Mouse (Mus musculus): Measurements from ENCODE around the gene Celsr2.

Gene Celsr2

DNA sequence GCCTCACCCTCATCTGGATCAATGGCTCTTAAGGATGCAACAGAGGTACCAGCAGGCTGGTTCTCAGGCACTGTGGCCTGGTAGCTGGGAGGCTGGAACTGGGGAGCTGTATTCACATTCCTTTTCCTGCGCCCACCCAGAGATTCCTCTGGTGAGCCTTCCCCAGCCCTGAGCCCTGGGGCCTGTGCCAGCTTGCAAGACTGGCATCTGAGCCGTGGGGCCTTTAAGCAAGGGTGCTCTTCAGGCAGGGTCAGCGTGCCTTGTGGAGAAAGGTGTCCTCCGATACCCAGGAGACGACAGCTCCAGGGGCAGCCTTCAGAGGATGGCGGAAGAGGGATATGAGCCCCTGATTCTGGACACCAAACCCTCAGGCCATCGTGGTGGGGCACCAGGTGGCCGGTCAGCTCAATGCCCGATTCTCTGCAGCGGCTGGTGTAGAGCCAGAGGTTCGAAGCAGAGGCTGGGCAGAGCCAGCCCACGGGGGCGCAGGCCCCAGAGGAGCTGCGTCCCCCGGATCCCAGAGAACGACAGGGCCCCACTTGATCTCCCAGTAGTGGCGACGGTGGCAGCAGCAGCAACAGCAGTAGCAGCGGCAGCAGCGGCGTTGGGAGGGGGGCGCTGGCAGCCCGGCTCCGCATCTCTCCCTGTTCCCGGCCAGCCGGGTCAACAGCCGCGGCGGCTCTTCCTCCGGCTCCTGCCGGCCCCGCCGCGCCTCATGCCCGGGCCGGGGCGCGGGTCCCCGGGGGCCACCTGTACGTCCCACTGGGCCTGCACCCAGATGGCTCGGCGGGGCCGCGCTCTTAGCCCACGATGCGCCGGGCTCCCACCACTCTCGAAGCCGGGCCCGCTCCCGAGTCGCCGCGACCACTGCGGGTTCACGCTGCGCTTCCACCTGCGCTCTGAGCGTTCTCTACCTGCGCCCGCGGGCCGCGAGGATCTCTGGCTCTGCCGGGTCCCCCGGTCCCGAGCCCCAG is at the start of gene Celsr2:
TSS of gene Celsr2 (minus strand) at position 696 of the 974 bp plus-strand sequence.
- no peak for DNase-seq (ENCODE audit: low read depth)

DNA sequence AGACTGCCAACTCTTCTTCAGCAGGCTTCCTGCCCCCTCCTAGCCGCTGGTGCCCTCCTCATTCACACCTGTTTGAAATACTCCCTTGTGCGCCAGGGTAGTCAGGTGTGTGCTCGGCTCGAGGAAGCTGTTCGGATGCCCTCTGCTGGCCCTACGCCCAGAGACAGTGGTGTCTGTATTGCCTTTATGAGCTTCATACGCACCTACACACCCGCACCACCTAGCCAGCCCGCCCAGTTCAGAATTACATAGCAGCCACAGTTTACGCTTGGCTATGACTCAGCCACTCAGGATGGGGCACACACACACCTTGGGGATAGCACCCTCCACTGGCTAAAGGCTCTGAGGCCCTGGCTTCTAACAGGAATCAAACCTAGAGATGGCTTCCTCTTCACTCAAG is 43.5 kb upstream of the Celsr2 start:
- DNase-seq (ENCODE audit: low read depth), result peak; percentile 82

DNA sequence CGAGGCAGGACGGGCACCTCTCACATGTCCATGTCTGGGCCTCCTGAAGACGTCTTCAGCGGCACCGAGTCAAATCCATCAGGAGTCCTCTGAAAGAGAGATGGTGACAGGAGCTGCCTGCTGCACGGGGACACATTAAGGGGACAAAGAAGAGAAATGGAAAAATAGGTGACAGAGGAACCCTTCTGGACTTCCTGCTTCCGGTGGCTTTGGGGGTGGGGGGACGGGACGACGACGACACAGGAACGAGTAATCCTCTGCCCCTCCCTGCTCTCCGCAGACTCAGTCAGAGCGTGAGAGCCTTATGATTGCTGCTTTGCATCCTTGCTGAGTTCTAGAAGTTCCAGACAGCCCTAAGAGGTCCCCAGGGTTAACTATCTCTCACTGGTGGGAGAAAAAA is 43.0 kb upstream of the Celsr2 start:
- DNase-seq (ENCODE audit: low read depth), result peak; percentile 76

DNA sequence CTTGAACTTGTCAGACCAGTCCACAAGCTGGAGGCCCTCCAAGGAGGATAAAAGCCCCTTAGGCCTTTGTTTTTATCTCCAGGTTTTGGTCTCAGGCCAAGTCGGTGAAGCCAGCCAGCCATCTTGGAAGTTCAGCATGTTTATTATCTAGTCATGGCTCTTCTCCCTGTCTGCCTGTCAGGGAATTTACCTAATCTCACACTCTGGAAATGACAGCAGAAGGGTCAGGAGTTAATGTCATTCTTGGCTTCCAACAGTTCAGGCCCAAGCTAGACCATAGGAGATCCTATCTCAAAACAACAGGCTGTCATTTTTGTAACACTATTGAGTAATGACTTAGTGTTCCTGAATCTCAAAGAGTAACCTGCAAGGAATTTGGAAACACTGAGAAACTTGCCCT is 38.8 kb upstream of the Celsr2 start:
- no peak for DNase-seq (ENCODE audit: low read depth)

DNA sequence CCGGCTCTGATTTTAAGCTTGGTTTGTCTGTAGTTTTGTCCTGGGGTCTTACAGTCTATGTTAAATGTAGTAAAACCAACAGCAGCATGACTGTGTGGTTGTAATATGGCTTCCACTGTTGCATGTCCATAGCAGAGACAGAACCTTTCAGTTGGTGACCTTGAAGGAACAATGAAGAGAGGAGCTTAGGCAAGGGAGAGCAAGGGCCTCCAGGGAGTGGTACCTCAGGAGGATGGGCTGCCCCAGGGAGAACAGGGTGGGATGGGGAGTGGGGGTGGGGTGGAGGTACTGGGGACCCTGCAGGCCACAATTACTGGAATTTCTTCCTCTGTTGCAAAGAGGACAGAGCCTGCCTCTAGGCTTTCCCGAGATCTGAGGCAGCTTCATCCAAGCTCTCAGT is 36.6 kb upstream of the Celsr2 start:
- DNase-seq (ENCODE audit: low read depth), result no peak

DNA sequence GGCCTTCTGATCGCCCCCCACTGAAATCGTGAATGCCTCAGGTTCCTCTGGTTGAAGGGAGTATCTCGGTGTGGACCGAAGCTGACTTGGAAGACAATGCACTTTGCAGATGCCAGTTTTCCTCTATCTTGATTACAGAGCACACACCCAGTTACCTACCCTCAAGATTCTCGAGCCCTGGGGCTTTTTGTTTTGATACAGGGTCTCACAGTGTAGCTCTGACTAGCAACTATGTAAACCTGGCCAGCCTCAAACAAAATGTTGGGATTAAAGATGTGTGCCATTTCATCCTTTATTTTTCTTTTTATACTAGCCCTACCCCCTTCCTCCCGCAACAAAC is 30.0 kb upstream of the Celsr2 start:
- DNase-seq (ENCODE audit: low read depth), result no peak

DNA sequence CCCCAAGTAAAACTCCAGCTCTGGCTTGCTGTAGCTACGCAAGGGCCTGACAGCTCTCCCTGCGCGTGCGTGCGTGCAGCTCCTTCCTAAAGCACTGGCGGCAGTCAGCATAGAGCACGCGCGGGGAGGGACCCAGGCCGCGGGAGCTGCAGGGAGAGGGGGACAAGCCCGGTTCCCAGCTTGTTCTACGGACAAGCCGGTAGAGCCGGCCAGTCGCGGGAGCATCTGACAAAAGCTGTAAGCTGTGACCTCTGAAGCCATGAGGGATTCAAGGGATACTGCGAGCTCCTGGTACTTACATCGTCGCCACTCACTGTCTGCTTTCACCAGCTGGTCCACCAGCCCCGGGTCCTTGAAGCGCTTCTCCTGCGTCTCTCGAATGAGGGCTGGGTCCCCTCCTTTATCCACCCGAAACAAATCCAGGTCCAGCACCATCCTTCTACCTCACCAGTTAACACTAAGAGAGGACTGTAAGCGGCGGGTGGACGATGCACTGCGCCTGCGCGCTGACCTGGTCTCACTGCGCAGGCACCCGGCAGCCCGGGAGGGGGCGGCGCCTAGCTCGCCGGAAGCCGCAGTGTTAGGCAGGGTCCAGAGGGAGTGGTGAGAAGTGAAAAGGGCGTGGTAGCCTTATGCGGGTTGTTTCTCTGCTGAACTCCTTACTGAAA is 29.5 kb upstream of the Celsr2 start, which contains the start of gene Sars:
TSS of gene Sars (minus strand) at position 512 of the 668 bp plus-strand sequence.
- peak; percentile 94 for DNase-seq (ENCODE audit: low read depth)

DNA sequence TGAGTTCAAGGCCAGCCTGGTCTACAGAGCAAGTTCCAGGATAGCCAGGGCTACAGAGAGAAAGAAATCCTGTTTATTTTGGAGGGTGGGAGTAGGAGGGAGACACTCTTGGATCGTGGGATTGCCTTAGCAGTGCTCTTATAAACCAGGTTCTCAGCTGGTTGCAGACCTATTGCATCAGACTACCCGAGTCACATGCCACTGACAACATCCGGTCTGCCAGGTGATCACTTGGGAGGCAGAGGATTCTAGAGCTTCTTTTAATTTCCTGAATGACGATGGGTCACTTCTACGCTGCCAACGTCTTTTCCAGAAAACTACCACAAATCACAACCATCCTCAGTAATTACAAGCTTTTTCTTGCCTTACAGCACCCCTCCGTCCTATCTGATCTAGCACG is 28.7 kb upstream of the Celsr2 start:
- DNase-seq (ENCODE audit: low read depth), result peak; percentile 81

DNA sequence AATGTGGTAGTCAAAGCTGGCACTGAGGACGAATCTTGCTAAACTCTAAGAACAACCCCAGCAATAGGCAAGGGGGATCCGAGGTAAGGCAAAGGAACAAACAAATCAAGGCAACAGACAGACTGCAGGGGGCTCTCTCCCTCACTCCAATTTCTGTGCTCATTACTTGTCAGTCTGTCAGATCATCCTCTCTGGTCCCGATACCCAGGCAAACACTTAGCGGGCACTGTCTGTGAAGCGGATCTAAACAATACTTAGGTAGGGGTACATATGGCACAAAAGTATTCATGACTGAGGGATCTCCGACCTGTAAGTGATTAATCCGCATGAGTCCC is 21.0 kb upstream of the Celsr2 start:
- no peak for DNase-seq (ENCODE audit: low read depth)

DNA sequence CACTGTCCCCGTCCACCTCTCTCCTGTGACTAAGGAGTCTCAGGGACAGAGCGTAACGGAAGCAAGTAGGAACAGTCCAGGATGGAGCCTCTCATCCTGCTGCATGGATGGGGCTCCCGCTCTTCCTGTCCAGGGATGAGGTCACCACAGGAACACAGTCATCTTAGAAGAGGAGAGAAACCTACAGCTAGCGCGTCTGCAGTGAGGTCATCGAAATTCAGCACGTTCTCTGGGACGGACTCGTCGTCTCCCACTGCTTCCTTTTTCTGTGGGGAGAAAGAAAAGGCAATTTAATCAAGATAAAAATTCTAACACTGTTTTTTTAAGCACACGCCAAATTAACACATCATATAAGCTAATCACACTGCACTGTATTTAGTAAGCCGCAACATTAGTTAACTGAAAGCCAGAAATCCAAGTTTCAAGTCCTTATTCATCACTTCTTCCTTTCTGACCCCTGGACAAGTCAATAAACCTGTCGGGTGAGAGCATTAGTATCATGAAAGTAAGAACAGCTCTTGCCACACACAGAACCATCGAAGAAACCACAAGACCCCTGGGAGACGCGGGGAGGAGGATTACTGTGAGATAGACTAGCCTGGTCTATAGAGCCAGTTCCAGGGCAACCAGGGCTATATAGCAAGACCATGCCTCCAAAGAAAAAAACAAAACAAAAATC is 20.5 kb upstream of the Celsr2 start:
- peak; percentile 48 for DNase-seq (ENCODE audit: low read depth)

DNA sequence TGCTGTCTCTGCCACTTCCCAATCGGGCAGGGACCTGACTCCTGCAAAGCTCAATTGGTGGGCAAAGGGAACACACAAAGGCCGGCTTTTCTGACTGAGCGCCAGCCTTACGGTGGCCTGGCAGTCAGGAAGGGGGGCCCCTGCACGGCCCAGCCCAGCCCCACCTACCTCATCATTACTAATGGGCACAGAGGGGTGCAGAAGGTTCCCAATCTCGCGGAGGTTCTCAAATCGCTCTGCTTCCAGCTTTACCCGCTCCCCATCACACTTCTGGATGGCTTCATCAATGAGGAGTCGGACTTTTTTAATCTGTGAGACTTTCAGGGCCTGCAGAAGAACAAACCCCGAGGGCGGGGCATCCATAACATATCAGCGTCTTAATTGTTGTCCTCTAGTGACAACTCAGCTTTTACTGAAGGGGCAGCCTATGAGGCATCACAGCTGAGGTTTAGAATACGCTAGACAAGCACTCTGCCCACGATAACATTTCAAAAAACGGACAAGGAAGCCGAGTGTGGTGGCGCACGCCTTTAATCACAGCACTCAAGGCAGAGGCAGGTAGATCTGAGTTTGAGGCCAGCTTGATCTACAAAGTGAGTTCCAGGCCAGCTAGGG is 18.6 kb upstream of the Celsr2 start:
- DNase-seq (ENCODE audit: low read depth), result no peak

DNA sequence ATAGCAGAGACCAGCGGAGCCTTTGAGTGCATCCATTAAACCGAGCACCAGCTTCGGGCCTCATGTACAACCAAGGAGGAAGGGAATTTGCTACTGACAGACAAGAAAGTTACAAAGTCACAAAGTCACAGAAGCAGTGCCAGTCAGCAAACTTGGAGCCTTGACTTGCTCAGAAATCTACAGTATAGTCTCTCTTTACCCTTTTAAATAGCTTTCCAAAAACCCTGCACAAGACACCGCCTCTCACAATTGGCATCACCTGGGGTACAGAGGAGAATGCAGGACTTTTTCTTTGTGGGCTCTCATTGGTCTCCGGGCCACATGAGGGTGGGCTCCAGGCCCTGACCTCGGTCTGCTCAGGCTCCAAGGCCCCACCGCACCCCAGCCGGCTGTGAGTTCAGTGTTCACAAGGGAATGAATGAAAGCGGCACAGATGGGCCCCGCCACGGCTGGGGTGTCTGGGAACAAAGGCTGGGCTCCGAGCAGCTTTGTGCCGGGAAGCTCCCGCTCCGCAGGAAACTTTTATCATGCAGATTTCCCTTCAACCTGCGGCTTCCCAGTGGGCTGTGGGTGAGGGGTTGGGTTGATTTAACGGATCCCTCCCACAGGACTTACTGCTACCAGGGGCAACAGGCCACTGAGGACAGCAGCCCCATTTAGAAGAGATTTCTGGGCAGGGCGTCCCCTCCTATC is 18.0 kb upstream of the Celsr2 start:
- DNase-seq (ENCODE audit: low read depth), result no peak

DNA sequence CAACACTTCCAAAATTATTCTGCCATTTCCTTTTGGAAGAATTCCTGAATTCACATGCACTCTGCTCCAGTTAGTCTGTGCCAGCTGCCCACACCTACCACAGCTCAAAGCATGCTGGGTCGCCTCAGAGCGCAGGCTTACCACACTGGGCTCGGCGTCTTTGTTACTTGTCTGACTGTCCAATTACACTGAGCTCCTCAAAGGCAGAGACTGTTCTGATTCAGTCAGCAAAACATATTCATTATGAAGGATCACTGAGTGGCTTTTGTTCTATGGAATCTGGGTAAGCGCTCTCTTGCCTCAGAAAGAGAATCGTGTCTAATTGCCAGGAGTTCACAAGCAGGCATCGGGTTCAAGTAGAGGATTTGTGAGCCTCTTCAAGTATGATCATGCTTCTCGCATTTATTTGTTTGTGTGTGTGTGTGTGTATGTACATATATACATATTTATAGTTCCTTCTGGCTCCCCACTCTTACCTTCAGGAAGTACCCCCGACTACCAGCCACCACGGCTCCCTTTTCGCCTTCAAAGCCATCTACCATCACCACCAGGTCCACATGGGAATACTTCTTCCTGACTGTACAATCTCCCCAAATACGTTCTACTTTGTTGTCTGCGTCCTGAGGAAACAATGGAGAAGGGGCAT is 17.3 kb upstream of the Celsr2 start:
- DNase-seq (ENCODE audit: low read depth), result no peak

DNA sequence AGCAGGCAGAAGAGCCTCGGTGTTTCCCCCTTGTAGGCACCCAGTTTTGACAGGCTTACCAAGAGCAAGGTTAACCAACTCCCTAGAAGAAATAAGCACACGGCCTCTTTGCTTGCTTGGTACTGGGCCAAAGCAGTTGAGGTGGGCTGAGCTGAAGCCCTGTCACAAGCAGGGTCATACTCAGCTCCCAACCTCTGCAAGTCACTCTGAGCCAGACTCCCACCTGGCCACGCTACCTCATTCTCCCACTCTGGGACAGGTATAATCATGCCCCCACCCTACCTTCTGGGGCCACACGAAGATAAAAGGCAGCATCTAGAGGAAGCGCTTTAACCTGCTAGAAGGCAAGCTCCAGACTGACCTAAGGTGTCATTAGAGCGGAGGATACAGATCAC is 10.3 kb upstream of the Celsr2 start:
- DNase-seq (ENCODE audit: low read depth), result no peak

DNA sequence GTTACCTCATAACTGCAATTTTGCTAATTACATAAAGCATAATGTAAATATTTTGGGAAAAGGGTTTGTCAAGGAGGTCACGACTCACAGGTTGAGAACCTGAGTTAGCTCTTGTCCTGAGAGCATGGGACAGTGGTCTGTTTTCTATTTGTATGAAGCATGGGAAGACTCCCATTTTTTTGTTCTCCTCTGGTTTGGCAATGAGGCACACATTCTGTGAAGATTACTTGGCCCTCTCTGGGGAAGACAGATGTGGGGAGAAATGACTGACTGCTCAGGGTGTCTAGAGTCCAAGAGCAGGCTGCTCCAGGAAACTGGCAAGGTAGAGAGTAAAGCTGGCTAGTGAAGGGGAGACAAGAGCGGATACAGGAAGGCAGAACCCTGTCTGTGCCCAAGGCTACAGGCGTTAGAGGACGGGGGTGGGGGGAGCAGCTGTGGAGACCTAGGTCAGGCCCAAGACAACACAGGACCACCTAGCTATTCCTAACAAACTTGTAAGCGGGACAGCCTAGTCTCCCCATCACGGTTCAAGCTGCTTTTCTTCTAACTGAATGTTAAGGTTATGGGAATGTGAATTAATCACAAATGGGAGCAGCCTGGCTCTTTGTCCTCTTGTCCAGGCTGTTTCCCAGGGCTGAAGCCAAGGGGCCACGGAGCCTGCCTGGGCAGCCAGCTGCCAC is 9.7 kb upstream of the Celsr2 start:
- no peak for DNase-seq (ENCODE audit: low read depth)

DNA sequence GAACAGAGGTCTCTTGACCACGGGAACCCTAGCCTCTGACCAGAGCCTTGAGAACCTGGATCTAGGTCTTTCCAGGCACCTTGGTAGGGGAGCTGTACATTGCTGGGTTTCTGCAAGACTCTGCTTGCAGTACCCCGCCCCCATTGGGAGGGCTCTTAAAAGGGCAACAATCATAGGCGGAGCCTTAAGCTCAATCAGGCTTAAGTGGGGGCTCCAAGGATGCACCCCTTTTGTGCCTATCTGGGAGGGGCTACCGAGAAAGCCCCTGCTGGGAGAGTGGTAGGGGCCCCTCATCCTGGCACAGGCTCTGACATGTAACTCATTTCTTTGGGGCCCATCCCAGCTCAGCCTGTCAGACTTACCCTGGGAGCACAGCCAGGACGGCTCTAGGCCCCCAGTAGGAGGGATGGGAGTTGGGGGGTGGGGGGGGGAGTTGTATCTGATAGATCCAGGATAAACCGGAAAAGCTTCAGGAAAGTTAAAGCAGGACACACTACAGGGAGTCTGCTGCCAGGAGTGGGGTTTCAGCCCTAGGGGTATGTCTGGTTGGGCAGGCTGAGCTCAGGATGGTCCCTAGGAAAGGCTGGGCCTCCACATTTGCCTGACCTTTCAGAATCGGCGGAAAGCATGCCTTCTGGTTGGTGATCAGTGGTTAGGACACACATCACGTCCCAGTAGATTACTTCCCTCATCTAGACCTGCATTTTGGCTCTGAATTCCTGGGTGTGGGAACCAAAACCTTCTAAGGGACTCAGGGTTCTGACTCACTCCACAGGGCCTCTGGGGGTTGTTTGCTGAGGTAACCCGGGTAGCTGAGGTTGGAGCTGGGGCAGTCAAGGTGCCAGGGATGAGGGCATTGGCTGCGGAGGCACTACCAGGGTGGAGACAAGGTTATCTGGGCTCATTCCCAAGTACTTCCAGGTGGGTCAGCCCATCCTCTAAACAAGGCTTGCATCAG is 8.8 kb upstream of the Celsr2 start:
- DNase-seq (ENCODE audit: low read depth), result peak; percentile 44

DNA sequence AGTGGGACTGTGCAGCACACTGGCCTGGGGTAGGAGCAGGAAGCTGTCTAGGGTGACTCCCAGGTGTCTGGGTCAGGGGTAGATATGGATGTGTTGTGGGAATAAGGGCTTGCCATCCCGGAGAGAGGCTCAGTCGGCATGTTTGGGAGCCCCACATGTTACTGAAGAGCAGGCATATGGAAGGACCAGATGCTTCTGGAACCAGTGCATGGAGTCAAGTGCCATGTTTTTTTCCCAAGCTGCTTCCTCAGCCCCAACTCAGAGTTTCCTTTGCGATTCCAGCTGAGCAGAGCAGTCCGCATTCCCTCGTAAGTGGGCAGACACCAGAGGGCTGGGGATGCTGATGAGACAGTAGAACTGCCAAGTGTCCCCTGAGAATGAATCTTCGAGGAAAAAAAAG is 7.7 kb upstream of the Celsr2 start:
- no peak for DNase-seq (ENCODE audit: low read depth)

DNA sequence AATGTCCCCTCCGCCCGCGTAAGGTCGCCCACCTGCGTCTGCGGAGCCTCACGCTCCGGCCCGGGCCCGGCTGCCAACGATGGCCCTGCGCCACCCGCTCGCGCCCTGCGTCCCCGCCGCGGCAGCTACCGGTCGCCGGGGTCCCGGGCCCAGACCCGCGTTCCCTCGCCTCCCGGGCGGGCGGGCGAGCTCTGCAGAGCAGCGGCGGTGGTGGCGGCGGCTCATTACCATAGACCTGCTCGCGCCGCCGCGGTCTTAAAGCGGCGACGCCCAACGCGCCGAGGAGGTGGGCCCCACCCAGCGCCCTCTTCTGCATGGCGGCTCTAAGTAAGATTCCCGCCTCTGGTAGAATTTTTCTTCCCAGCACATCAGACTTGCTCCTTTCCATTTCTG is 475 bp upstream of the Celsr2 start:
- peak; percentile 80 for DNase-seq (ENCODE audit: low read depth)

DNA sequence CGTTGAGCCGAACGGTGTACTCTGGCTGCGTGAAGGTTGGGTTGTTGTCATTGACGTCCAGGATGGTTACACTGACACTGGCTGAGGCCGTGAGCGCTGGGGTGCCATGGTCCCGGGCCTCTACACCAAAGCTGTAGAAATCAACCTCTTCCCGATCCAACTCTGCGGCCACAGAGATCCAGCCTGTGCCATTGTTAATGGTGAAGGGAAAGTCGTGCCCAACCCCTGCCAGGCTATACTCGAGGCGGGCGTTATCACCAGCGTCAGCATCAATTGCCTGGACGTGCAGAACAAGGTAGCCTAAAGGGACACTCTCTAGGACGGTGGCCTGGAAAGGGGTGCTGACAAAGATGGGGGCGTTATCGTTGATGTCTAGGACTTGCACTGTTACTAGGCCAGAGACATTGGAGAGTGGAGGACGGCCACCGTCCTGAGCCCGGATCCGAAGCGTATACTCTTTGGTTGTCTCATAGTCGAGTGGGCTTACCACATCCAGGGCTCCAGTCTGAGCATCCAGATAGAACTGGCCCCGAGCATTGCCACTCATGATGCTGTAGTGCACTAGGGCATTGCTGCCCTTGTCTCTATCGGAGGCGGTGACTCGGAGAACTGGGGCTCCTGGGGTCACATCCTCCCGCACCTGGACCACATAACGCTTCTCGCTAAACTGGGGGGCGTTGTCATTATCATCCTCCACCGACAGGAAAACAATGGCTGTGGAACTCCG is 1.6 kb downstream of the Celsr2 start:
- DNase-seq (ENCODE audit: low read depth), result no peak
